Mouse (Mus musculus): ENCODE results near the gene Gm21119. TPM values are rescaled to one million over a fixed set of nuclear protein-coding genes. Genes with fewer than 3 reads are reported as not detected.
"Not testable (repeated sequence)": the region's sequence is repeated elsewhere in the genome, so short reads cannot be mapped to it uniquely, and the experiment has no call there.

Gm21119 gene
- total RNA-seq (2014; rRNA removed) (0.11 and 1.2 TPM in 2 replicates), polyA plus RNA-seq (2015; fragmentation: Nextera tagmentation; extraction: Ambion mirVana) (0.31 TPM in 1 of 2 replicates, not detected in the other)

DNA sequence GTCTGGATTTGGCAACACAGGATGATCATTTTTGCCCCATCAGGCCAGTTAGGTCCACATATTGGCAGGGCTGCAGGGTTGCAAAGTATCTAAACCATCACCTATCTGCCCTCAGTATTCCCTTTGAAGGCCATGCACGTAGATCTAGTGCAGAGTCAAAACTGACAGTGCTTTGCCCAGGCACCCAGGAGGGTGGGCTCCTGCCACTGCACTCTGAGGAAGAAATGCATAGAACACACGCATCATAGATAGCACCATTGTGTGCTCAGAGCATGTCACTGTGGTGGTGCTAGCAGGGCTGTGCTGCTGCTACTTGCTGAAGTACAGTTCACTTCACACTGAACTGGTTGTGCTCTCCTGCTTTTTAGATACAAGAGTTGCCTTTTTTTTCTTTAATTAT lies at the start of gene Gm21119:
Gene Gm21119, plus strand, starts transcription at position 301 of the 400 bp plus-strand sequence.
- not testable (repeated sequence) for DNase-seq (ENCODE audit: low spot score); H3K27me3 ChIP-seq (ENCODE audit: insufficient read depth, low read length); H3K4me2 ChIP-seq (ENCODE audit: low read depth, low read length, poor library complexity, severe bottlenecking); ATAC-seq (ENCODE audit: low FRiP score); H3K4me3 ChIP-seq (ENCODE audit: low read depth, low read length); H3K9ac ChIP-seq (replicated peaks; ENCODE audit: low read length, poor library complexity, severe bottlenecking); H3K36me3 ChIP-seq (ENCODE audit: insufficient read depth, low read length); H3K27ac ChIP-seq (ENCODE audit: low read depth, low read length); H3K4me1 ChIP-seq (ENCODE audit: insufficient read depth, low read length); H3K9me3 ChIP-seq (ENCODE audit: low read length)
- WGBS = no CpG with 5 or more reads among the region's 2 CpGs

DNA sequence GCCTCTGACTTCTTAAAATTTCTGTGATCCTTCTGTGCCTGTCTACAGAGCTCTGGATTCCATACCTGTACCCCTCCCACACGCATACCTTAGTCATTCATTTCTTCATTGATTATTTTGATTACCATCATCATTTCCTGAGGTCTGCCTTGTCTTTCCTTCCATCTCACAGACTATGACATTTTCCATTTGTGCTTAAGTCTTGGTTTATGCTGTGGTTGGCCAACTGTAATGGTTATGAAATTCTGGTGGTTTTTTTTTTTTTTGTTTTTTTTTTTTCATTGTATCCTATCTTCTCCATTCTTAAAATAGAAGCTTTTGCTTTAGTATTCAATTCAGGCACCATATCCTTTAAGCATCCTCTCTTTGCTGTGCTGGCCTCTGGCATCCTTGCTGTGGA lies 48.0 kb upstream of the Gm21119 start:
- not testable (repeated sequence) for H3K4me3 ChIP-seq (ENCODE audit: low read depth, low read length); H3K36me3 ChIP-seq (ENCODE audit: insufficient read depth, low read length); DNase-seq (ENCODE audit: low spot score); H3K9ac ChIP-seq (replicated peaks; ENCODE audit: low read length, poor library complexity, severe bottlenecking); H3K4me1 ChIP-seq (ENCODE audit: insufficient read depth, low read length); H3K4me2 ChIP-seq (ENCODE audit: low read depth, low read length, poor library complexity, severe bottlenecking); H3K9me3 ChIP-seq (ENCODE audit: low read length); H3K27me3 ChIP-seq (ENCODE audit: insufficient read depth, low read length); H3K27ac ChIP-seq (ENCODE audit: low read depth, low read length); ATAC-seq (ENCODE audit: low FRiP score)
- no CpG with 5 or more reads among the region's 1 CpGs for WGBS

GRCm38 (mm10) chr8:20581081-20581480 lies 33.6 kb upstream of the Gm21119 start:
- not testable (repeated sequence) for ATAC-seq (ENCODE audit: low FRiP score); DNase-seq (ENCODE audit: low spot score); H3K4me2 ChIP-seq (ENCODE audit: low read depth, low read length, poor library complexity, severe bottlenecking); H3K9ac ChIP-seq (replicated peaks; ENCODE audit: low read length, poor library complexity, severe bottlenecking); H3K4me3 ChIP-seq (ENCODE audit: low read depth, low read length); H3K27me3 ChIP-seq (ENCODE audit: insufficient read depth, low read length); H3K9me3 ChIP-seq (ENCODE audit: low read length); H3K4me1 ChIP-seq (ENCODE audit: insufficient read depth, low read length); H3K36me3 ChIP-seq (ENCODE audit: insufficient read depth, low read length); H3K27ac ChIP-seq (ENCODE audit: low read depth, low read length)
- 88% methylated on average over 3 of the region's 6 CpGs for WGBS

GRCm38 (mm10) chr8:20582772-20583171 lies 31.9 kb upstream of the Gm21119 start:
- WGBS = 91% methylated on average over 4 of the region's 6 CpGs
- DNase-seq (ENCODE audit: low spot score); H3K4me2 ChIP-seq (ENCODE audit: low read depth, low read length, poor library complexity, severe bottlenecking); H3K9ac ChIP-seq (replicated peaks; ENCODE audit: low read length, poor library complexity, severe bottlenecking); H3K27me3 ChIP-seq (ENCODE audit: insufficient read depth, low read length); H3K9me3 ChIP-seq (ENCODE audit: low read length); H3K4me3 ChIP-seq (ENCODE audit: low read depth, low read length); H3K4me1 ChIP-seq (ENCODE audit: insufficient read depth, low read length); H3K27ac ChIP-seq (ENCODE audit: low read depth, low read length); H3K36me3 ChIP-seq (ENCODE audit: insufficient read depth, low read length); ATAC-seq (ENCODE audit: low FRiP score): not testable (repeated sequence)

GRCm38 (mm10) chr8:20588268-20589177 lies 26.2 kb upstream of the Gm21119 start:
- H3K27ac ChIP-seq (ENCODE audit: low read depth, low read length); DNase-seq (ENCODE audit: low spot score); H3K36me3 ChIP-seq (ENCODE audit: insufficient read depth, low read length); H3K4me2 ChIP-seq (ENCODE audit: low read depth, low read length, poor library complexity, severe bottlenecking); H3K4me1 ChIP-seq (ENCODE audit: insufficient read depth, low read length); H3K9me3 ChIP-seq (ENCODE audit: low read length); H3K9ac ChIP-seq (replicated peaks; ENCODE audit: low read length, poor library complexity, severe bottlenecking); H3K27me3 ChIP-seq (ENCODE audit: insufficient read depth, low read length); H3K4me3 ChIP-seq (ENCODE audit: low read depth, low read length): not testable (repeated sequence)
- peak; percentile 4; the same call in 1 of the 2 replicates for TF ChIP-seq CTCF (IDR thresholded peaks at IDR 0.05)
- peak; percentile 76 for ATAC-seq (ENCODE audit: low FRiP score)
- WGBS = 40% methylated on average over 3 of the region's 12 CpGs

GRCm38 (mm10) chr8:20589178-20589539 lies 25.6 kb upstream of the Gm21119 start:
- H3K36me3 ChIP-seq (ENCODE audit: insufficient read depth, low read length); H3K9me3 ChIP-seq (ENCODE audit: low read length); H3K4me3 ChIP-seq (ENCODE audit: low read depth, low read length); H3K27ac ChIP-seq (ENCODE audit: low read depth, low read length); DNase-seq (ENCODE audit: low spot score); H3K4me2 ChIP-seq (ENCODE audit: low read depth, low read length, poor library complexity, severe bottlenecking); H3K27me3 ChIP-seq (ENCODE audit: insufficient read depth, low read length); H3K4me1 ChIP-seq (ENCODE audit: insufficient read depth, low read length); H3K9ac ChIP-seq (replicated peaks; ENCODE audit: low read length, poor library complexity, severe bottlenecking): not testable (repeated sequence)
- ATAC-seq (ENCODE audit: low FRiP score) = peak; percentile 76
- 100% methylated on average over 1 of the region's 4 CpGs for WGBS

DNA sequence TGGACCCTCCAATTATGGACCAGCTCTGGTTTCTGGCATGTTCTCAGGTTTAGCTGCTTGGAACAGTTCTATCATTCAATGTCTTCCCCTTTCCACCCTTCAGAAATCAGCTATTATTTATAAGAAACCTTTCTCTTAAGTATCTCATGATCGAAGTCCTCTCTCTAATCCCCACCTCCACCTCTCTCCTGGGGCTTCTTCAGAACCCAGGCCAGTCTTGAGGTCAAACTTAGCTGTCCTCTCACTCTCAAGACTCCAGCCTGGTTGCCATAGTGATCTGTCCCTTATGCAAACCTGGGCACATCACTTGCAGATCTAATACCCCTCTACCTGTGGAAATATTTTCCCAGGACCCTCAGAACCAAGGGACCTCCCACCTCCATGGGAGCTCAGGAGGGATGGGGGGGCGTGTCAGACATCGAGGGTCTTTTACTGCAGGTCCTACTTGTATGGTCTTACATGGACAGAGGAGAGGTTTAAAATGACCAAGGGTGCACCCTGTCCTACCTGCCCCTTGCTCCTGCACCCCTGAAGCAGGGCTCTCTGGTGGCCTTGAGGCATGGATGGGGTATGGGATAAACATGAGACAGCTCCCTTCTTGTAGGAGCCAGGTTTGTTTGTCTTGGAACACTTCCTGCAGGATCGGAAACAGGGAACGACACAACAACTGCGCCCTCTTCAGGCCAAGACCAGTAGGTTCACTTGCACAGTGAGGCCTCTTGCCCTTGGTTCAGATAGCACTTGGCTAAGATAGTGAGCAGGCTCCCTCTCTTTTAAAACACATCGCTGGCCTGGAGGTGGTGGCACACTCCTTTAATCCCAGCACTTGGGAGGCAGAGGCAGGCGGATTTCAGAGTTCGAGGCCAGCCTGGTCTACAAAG lies 24.4 kb upstream of the Gm21119 start:
- not testable (repeated sequence) for H3K4me3 ChIP-seq (ENCODE audit: low read depth, low read length); ATAC-seq (ENCODE audit: low FRiP score); H3K27ac ChIP-seq (ENCODE audit: low read depth, low read length); H3K9me3 ChIP-seq (ENCODE audit: low read length); H3K27me3 ChIP-seq (ENCODE audit: insufficient read depth, low read length); H3K36me3 ChIP-seq (ENCODE audit: insufficient read depth, low read length); H3K4me1 ChIP-seq (ENCODE audit: insufficient read depth, low read length); H3K4me2 ChIP-seq (ENCODE audit: low read depth, low read length, poor library complexity, severe bottlenecking); DNase-seq (ENCODE audit: low spot score); H3K9ac ChIP-seq (replicated peaks; ENCODE audit: low read length, poor library complexity, severe bottlenecking)
- 85% methylated on average over 3 of the region's 9 CpGs for WGBS

DNA sequence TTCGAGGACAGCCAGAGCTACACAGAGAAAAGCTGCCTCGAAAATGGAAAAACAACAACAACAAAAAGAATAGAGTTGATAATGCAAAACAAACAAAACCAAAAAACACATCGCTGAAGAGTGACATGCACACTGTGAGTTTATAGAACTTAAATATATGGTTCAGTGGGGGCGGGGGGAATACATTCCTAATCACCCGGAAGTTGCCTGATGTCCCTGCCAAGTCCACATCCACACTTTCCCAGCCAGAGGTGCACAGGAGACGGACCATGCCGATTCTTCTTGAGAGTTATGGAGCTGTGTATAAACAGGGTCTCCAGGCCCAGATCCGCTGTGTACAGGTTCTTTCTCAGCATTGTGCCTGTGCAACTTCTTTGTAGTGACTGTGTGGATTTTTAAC lies 23.7 kb upstream of the Gm21119 start:
- H3K27ac ChIP-seq (ENCODE audit: low read depth, low read length); ATAC-seq (ENCODE audit: low FRiP score); H3K4me2 ChIP-seq (ENCODE audit: low read depth, low read length, poor library complexity, severe bottlenecking); DNase-seq (ENCODE audit: low spot score); H3K9ac ChIP-seq (replicated peaks; ENCODE audit: low read length, poor library complexity, severe bottlenecking); H3K4me3 ChIP-seq (ENCODE audit: low read depth, low read length); H3K27me3 ChIP-seq (ENCODE audit: insufficient read depth, low read length); H3K4me1 ChIP-seq (ENCODE audit: insufficient read depth, low read length); H3K9me3 ChIP-seq (ENCODE audit: low read length); H3K36me3 ChIP-seq (ENCODE audit: insufficient read depth, low read length): not testable (repeated sequence)
- WGBS = 90% methylated on average over 4 of the region's 8 CpGs

Measured in midbrain, postnatal 0 days (tissue).